Mouse (Mus musculus) myocyte (in vitro differentiated cells): ENCODE results near the gene Gm10803.

Experiments
- E2F4 ChIP-seq: IDR thresholded peaks from one replicate; pipeline ENCODE4 v1.6.1; 2011; ENCODE audit warnings: mild to moderate bottlenecking, control low read depth, moderate library complexity; ENCODE audit not compliant: insufficient read depth
- MYOG ChIP-seq, 3 experiments: IDR thresholded peaks; one replicate each; pipeline ENCODE4 v1.6.1; 2011; ENCODE audit warnings: control low read depth in 2 of 3, low read depth in 2 of 3, mild to moderate bottlenecking in 2 of 3; ENCODE audit not compliant: insufficient read length in 2 of 3, control insufficient read depth in 1 of 3, insufficient read depth in 1 of 3
- POLR2A ChIP-seq: IDR thresholded peaks from one replicate; pipeline ENCODE4 v1.6.1; 2011; ENCODE audit warnings: low read depth, mild to moderate bottlenecking, control low read depth, moderate library complexity; ENCODE audit not compliant: insufficient read length
- POLR2AphosphoS2 ChIP-seq: IDR thresholded peaks from one replicate; pipeline ENCODE4 v1.6.1; 2011; ENCODE audit warnings: low read depth, control low read depth; ENCODE audit not compliant: insufficient read length
- USF1 ChIP-seq: IDR thresholded peaks from one replicate; pipeline ENCODE4 v1.6.1; 2011; ENCODE audit warnings: low read depth, mild to moderate bottlenecking, control low read depth, moderate library complexity

DNA sequence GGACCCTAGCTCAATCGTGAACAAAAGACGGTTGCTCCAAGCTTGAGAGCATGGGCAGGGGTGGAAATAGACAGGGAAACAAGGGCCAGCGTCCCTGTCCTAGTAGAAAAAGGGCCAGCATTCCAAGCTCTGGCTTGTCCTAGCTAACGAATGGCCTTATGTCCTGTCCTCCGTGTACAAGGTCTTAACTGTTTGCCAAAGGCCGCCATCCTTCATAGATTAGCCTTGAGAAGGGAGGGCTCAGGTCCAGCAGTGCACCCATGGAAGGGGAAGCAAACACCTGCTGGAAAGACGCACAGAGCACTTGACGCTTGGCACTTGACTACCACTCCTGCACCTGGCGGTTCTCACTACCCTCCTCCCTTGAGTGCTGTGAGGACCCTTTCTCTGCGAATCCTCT lies 32.8 kb downstream of the Gm10803 start:
- no peak for TF ChIP-seq MYOG (IDR thresholded peaks at IDR 0.05; ENCODE audit: control insufficient read depth in 1 of 3, insufficient read depth in 1 of 3, insufficient read length in 2 of 3, low read depth in 2 of 3)
- TF ChIP-seq POLR2AphosphoS2, result no peak
- no peak for TF ChIP-seq POLR2A
- no peak for TF ChIP-seq USF1
- no peak for TF ChIP-seq E2F4
